Mouse (Mus musculus) midbrain, embryonic 15.5 days (tissue): ENCODE results near the gene 1700030J22Rik. TPM values are rescaled to one million over a fixed set of nuclear protein-coding genes. Genes with fewer than 3 reads are reported as not detected.

Source experiments
- ATAC-seq: fragments of 200-750 bp; cut with Nextera tagmentation; replicated peaks from 2 replicates; pipeline ENCODE4 v1.8.0; 2017; ENCODE audit warnings: moderate TSS enrichment
- H3K27ac ChIP-seq: fragments of 300-500 bp; sonication (generic); 2 replicates; pipeline ENCODE4 v1.5.1; 2015; ENCODE audit warnings: mild to moderate bottlenecking, inconsistent platforms
- H3K27me3 ChIP-seq: fragments of 300-500 bp; sonication (generic); replicated peaks from 2 replicates; pipeline ENCODE4 v1.6.1; 2015; ENCODE audit warnings: inconsistent platforms
- H3K36me3 ChIP-seq: fragments of 300-500 bp; sonication (generic); replicated peaks from 2 replicates; pipeline ENCODE4 v1.6.1; 2015; ENCODE audit warnings: inconsistent platforms
- H3K4me1 ChIP-seq: fragments of 300-500 bp; sonication (generic); 2 replicates; pipeline ENCODE4 v1.6.1; 2015; ENCODE audit warnings: inconsistent platforms
- H3K4me2 ChIP-seq: fragments of 300-500 bp; sonication (generic); 2 replicates; pipeline ENCODE4 v1.6.1; 2015; ENCODE audit warnings: inconsistent platforms, mild to moderate bottlenecking, moderate library complexity
- H3K4me3 ChIP-seq: fragments of 300-500 bp; sonication (generic); 2 replicates; pipeline ENCODE4 v1.5.1; 2015; ENCODE audit warnings: mild to moderate bottlenecking, inconsistent platforms
- H3K9ac ChIP-seq: fragments of 300-500 bp; sonication (generic); 2 replicates; pipeline ENCODE4 v1.6.1; 2015; ENCODE audit warnings: mild to moderate bottlenecking, inconsistent platforms
- H3K9me3 ChIP-seq: fragments of 300-500 bp; sonication (generic); 2 replicates; pipeline ENCODE4 v1.6.1; 2016; ENCODE audit warnings: inconsistent platforms
- WGBS: fragments of 180-500 bp; shearing (Covaris S2); methylation state at CpG from one replicate; pipeline ENCODE4 v1.1.7; 2015; ENCODE audit warnings: mixed read lengths; 5-methylcytosine and 5-hydroxymethylcytosine counted together
- polyA plus RNA-seq: library from polyadenylated mRNA; unstranded; fragments of >200 nt; fragmentation: Nextera tagmentation; extraction: Ambion mirVana; gene quantifications from 2 replicates; pipeline ENCODE4 v1.2.1, GENCODE M21; 2015

The 1700030J22Rik gene
- polyA plus RNA-seq, 1 experiment from 2014 or later, result 8.8 TPM

DNA sequence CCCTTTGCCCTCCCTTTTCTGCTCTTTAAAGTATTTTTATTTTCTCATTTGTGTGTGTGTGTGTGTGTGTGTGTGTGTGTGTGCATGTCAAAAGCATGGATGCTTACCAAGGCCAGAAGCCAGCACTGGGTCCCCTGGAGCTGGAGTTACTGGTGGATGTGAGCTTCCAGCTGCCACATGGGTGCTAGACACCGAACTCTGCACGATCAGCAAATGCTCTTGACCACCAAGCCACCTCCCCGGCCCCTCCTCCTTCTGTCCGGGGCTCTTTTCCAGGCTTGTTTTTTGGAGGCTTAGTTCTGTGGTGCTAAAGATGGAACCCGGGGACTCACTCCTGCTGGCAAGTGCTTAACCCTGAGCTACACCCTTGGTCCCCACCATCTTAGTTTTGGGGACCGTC, 31.9 kb downstream of the 1700030J22Rik start:
- no peak overlapping the region for H3K27ac ChIP-seq
- H3K36me3 ChIP-seq, result no peaks in the 10 kb centered on the region
- no peak overlapping the region for H3K4me2 ChIP-seq
- no peak overlapping the region for H3K9ac ChIP-seq
- no peak for ATAC-seq
- no peaks in the 10 kb centered on the region for H3K9me3 ChIP-seq
- 88% methylated on average over 6 of the region's 6 CpGs for WGBS
- no peak overlapping the region for H3K4me3 ChIP-seq
- H3K4me1 ChIP-seq, result peaks cover 25% of the 10 kb centered on the region
- H3K27me3 ChIP-seq, result no peaks in the 10 kb centered on the region

DNA sequence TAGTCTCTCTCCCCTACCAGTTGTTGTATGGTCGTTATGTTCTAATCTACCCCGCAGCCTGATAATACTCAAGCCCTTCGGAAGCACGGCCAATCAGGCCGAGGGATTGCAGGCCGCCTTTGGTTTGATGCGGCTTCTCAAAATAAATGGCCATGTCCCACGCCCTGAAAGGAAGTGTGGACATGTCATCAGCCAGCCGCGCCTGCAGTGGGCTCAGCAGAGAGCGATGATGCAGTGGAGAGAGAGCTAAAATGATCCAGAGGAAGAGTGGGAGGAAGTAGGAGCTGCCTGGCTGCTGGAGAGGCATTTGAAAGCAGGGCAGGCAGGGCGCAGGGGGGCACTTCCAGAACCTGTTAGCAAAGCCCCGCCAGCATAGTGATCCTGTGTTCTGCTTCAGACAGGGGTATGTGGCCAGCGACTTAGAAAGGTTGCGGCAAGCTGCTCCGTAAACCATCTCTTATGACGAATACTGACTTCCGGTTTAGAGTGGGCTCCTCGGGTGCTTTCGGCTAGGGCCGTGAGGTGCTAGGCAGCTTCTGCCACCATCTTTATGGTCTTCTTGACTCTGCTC, 32.4 kb downstream of the 1700030J22Rik start:
- no peak overlapping the region for H3K9ac ChIP-seq
- H3K27me3 ChIP-seq, result no peaks in the 10 kb centered on the region
- ATAC-seq, result no peak
- H3K4me1 ChIP-seq, result peaks cover 25% of the 10 kb centered on the region
- no peaks in the 10 kb centered on the region for H3K36me3 ChIP-seq
- H3K4me2 ChIP-seq, result no peak overlapping the region
- H3K4me3 ChIP-seq, result no peak overlapping the region
- H3K9me3 ChIP-seq, result no peaks in the 10 kb centered on the region
- no peak overlapping the region for H3K27ac ChIP-seq
- 86% methylated on average over 21 of the region's 21 CpGs for WGBS

DNA sequence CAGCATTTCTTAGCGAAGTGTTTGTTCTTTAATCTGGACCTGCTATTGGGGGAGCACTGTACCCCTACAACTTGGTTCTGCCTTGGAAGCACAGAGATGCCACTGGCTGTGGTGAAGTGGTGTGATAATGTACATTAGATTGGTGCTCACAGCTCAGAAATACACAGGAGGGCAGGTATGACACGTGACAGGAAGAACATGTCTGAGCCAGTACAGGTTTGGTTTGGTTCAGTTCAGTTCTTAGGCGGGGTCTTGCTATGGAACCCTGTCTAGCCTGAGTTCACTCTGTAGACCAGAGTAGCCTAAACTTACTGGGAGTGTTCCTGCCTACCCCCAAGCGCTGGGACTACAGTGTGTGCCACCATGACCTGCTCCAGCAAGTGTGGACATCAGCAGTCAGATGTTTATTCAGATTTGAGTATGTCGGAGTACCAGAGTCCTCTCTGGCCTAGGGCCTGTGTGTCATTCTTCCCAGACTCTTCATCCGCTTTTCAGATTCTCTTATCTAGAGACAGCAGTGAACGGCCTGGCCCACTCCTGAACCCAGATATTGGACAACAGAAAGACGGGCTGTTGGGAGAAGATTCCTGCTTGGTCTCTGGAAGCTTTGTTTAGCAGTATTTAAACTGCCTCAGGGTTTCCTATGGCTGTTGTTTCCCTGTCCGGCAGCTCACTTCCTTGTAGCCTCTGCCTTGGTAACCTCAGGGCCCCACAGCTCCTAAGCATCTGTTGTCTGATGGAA, 33.4 kb downstream of the 1700030J22Rik start:
- Histone ChIP-seq H3K36me3 (no peaks in the 10 kb centered on the region), H3K9ac (peak overlapping the region; percentile 80), H3K27ac (no peak overlapping the region), H3K9me3 (no peaks in the 10 kb centered on the region), H3K4me3 (no peak overlapping the region), H3K27me3 (no peaks in the 10 kb centered on the region), H3K4me1 (peaks cover 25% of the 10 kb centered on the region), H3K4me2 (0 out of 2 replicates have a peak overlapping the region, but pooled peaks have one; percentile 81)
- WGBS, result 92% methylated on average over 9 of the region's 9 CpGs
- no peak for ATAC-seq

DNA sequence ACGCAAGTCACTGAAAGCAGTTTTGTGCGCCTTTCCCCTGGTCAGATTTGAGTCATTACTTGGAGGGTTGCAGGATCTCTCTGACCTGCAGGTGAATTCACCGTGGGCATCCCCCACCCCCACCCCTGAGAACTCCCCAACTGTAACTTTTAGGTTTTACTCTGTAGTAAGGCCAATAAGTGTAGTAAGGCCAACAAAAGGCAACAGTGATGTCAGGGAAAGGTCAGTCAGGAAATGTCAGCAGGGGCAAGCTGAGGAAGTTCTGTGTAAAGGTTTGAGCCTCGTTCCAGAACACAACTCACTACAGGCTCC, 34.4 kb downstream of the 1700030J22Rik start:
- Histone ChIP-seq H3K4me1 (peaks cover 25% of the 10 kb centered on the region), H3K27me3 (no peaks in the 10 kb centered on the region), H3K9ac (peak overlapping the region; percentile 80), H3K36me3 (no peaks in the 10 kb centered on the region), H3K4me2 (peak overlapping the region; percentile 81), H3K27ac (no peak overlapping the region), H3K9me3 (no peaks in the 10 kb centered on the region), H3K4me3 (peak overlapping the region; percentile 75)
- WGBS, result 16% methylated on average over 4 of the region's 4 CpGs
- no peak for ATAC-seq

DNA sequence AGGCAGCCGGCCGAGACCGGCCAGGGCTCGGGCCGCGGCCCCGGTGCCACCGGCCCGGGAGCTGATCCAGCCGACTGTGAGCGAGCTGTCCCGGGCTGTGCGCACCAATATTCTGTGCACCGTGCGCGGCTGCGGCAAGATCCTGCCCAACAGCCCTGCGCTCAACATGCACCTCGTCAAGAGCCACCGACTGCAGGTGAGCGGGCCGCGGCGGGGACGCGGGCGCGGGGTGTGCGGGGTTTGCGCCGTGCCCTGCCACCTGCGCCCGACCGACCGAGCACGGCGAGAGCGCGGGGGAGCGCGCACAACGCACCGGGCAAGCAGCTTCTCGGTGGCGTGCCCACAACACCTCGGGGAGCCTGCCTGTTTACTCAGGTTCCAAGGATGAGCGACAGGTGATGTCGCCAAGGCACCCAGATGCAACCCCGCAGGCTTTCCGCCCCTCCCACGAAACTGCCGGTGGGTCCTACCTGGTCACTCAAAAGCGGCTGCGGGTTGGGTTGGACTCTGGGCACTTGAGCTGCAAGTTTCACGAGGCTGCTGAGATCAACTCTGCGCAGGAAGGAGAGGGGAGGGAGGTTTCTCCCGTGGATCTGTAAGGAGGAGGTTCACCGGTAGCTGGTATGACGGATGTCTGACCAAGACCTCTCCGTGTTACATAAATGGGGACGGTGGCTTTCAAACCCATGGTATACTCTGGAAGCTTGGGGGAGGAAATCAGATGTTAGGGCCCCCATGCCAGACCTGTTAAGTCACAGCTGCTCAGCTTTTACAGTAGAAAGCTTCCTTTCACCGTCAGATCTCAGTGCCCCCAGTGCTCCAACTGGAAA, 35.0 kb downstream of the 1700030J22Rik start:
- peak; percentile 82 for ATAC-seq
- under 1% methylated on average over 62 of the region's 62 CpGs for WGBS

DNA sequence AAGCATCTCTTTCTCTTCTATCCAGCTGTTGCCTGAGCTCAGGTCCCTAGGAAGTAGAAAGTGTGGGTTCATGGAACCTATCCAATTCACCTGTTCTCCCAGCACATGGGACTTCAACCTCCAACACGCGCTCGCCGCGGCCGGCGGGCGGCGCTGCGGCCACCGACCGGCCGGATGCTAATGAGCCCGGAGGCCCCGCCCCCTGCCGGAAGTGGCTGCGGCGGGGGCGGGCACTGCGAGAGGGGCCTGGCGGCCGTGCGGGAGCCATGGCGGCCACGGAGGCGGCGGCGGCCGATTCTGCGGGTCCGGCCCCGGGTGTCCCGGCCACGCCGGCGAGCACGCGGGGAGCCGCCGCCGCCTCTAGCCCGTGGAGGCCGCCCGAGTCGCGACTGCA, 35.6 kb downstream of the 1700030J22Rik start, which contains the start of gene Atmin:
Gene Atmin (plus strand): TSS at position 233 of the 394 bp plus-strand sequence.
- peak within 1 kb of the TSS; percentile 75 for H3K4me3 ChIP-seq
- peak within 1 kb of the TSS; percentile 81 for H3K4me2 ChIP-seq
- peak within 1 kb of the TSS; percentile 80 for H3K9ac ChIP-seq
- WGBS, result under 1% methylated on average over 38 of the region's 46 CpGs
- H3K4me1 ChIP-seq, result peaks cover 25% of the 10 kb centered on the region
- peak; percentile 91 for ATAC-seq
- no peaks in the 10 kb centered on the region for H3K27me3 ChIP-seq
- no peaks in the 10 kb centered on the region for H3K9me3 ChIP-seq
- peak within 1 kb of the TSS; percentile 74 for H3K27ac ChIP-seq
- no peaks in the 10 kb centered on the region for H3K36me3 ChIP-seq

More for the DNA sequence above, 35.0 kb downstream of the 1700030J22Rik start:
- Histone ChIP-seq H3K4me1 (peaks cover 25% of the 10 kb centered on the region), H3K9me3 (no peaks in the 10 kb centered on the region), H3K9ac (peak overlapping the region; percentile 80), H3K36me3 (no peaks in the 10 kb centered on the region), H3K4me2 (peak overlapping the region; percentile 81), H3K4me3 (peak overlapping the region; percentile 75), H3K27me3 (no peaks in the 10 kb centered on the region), H3K27ac (peak overlapping the region; percentile 74)

DNA sequence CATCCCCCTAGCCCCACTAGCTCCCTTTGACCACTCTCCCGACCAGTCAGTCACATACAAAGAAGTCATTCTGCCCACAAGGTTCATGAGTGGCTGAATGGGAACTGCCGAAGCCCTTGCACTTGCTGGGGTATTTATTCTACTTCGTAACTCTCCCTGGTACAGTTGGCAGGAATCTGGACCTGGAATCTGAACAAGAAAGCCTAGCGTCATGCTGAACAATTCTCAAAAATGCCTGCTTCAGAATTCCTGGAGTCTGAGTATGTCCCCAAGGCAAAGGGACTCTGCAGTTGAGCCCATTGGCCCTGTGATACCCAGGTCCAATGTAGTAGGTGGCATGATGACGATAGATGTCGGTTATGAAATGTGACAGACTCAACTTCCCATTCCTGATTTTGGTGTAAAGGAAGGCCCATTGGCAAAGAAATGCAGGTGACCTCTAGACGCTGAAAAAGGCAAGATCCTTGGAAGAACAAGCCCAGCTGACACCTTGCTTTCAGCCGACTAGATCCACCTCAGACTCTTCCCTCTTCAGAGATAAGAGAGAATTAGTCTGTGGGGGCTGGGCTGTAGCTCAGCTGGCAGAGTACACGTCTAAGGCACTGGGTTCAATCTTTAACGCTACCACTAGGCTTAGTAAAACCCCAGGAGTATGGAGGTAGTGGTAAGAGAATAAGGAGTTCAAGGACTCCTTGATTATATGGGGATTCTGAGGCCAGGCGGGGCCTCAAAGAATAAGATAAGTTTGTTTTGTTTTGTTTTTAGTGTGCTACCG, 36.3 kb downstream of the 1700030J22Rik start:
- Histone ChIP-seq H3K4me1 (peaks cover 25% of the 10 kb centered on the region), H3K4me2 (peak overlapping the region; percentile 81; the same call in 1 of the 2 replicates), H3K9me3 (no peaks in the 10 kb centered on the region), H3K9ac (no peak overlapping the region), H3K27ac (no peak overlapping the region), H3K36me3 (no peaks in the 10 kb centered on the region), H3K4me3 (no peak overlapping the region), H3K27me3 (no peaks in the 10 kb centered on the region)
- WGBS, result 78% methylated on average over 12 of the region's 12 CpGs
- ATAC-seq, result no peak

DNA sequence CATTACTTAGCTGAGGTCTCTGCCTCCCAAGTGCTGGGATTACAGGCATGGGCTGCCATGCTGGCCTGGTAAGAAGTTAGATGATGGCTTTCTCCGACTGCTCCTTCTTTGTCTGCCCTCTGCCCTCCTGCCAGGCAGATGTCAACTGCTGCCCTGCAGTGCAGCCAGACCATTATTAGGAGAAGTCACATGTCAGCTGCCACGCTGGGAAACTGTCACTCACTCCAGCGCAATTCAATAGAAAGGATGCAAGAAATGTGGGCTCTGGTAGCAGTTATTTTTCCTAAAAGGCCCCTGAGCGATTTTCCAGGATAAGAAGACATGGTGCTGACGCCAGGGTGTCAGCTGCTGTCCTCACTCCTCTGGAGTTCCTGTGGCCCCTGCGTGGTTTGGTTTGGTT, 43.3 kb downstream of the 1700030J22Rik start:
- WGBS, result 37% methylated on average over 6 of the region's 6 CpGs

DNA sequence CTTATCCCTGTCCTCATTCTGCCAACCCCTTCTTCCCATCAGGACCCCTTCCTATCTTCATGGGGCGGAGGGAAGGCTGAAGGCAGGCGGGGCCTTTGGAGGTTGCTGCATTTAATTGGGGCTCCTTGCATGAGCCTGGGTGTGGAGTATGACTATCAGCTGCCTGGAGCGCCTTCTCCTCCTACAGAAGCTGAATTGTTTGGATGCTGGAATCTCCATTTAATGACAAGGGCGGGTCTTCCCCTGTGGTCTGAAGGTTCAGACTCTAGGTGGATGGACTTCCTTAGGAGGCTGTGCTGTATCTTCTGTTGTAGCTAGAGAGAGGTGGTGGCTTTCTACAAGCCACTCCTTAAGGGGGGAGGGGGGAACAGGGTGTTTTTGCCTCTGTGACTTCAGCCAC, 43.8 kb downstream of the 1700030J22Rik start:
- H3K9ac ChIP-seq, result no peak overlapping the region
- no peaks in the 10 kb centered on the region for H3K27me3 ChIP-seq
- ATAC-seq, result no peak
- H3K36me3 ChIP-seq, result no peaks in the 10 kb centered on the region
- 94% methylated on average over 4 of the region's 4 CpGs for WGBS
- H3K4me2 ChIP-seq, result no peak overlapping the region
- H3K4me1 ChIP-seq, result no peaks in the 10 kb centered on the region
- H3K9me3 ChIP-seq, result no peaks in the 10 kb centered on the region
- H3K4me3 ChIP-seq, result no peak overlapping the region
- H3K27ac ChIP-seq, result no peak overlapping the region

More for the DNA sequence above, 43.3 kb downstream of the 1700030J22Rik start:
- no peak for ATAC-seq
- no peaks in the 10 kb centered on the region for H3K27me3 ChIP-seq
- H3K4me3 ChIP-seq, result no peak overlapping the region
- no peaks in the 10 kb centered on the region for H3K9me3 ChIP-seq
- no peak overlapping the region for H3K27ac ChIP-seq
- H3K4me1 ChIP-seq, result no peaks in the 10 kb centered on the region
- H3K4me2 ChIP-seq, result no peak overlapping the region
- no peaks in the 10 kb centered on the region for H3K36me3 ChIP-seq
- no peak overlapping the region for H3K9ac ChIP-seq

DNA sequence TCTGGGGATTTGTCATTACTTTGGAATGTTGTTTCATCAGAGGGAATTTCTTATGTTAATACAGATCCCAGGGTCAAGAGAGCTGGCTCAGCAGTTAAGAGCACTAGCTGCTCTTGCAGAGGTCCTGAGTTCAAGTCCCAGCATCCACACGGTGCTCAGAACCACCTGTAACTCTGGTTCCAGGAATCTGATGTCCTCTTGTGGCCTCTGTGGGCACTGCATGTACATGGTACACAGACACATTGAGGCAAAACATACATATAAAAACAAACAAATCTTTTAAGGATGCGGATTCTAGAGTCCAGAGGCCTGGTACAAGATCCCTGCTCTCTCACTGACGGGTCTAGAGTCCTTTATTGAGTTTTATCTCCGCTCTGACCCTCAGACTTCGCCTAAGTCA, 50.2 kb downstream of the 1700030J22Rik start:
- 89% methylated on average over 5 of the region's 5 CpGs for WGBS
- ATAC-seq, result no peak

DNA sequence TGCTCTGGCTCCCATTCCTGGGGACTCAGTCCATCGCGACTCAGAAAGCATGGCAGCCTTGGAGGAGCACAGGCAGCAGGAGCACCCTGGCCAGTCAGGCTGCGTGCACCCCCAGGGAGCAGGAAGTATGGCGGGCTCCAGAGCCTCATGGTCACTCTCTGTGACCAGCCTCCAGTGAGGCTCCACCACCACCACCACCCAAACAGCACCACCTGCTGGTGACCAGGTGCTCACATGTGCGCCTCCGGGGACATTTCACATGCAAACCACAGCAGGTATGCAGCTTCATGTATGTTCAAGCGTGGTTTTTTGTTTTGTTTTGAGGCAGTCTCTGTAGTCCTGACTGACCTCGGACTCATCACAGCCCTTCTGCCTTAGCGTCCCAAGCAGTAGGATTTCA, 50.9 kb downstream of the 1700030J22Rik start:
- no peaks in the 10 kb centered on the region for H3K9me3 ChIP-seq
- H3K27ac ChIP-seq, result no peak overlapping the region
- no peak overlapping the region for H3K4me3 ChIP-seq
- no peaks in the 10 kb centered on the region for H3K4me1 ChIP-seq
- H3K36me3 ChIP-seq, result no peaks in the 10 kb centered on the region
- no peak overlapping the region for H3K9ac ChIP-seq
- H3K4me2 ChIP-seq, result no peak overlapping the region
- 87% methylated on average over 9 of the region's 9 CpGs for WGBS
- H3K27me3 ChIP-seq, result no peaks in the 10 kb centered on the region
- ATAC-seq, result no peak

More for the DNA sequence above, 50.2 kb downstream of the 1700030J22Rik start:
- H3K27ac ChIP-seq, result no peak overlapping the region
- H3K9me3 ChIP-seq, result no peaks in the 10 kb centered on the region
- no peak overlapping the region for H3K9ac ChIP-seq
- H3K4me3 ChIP-seq, result no peak overlapping the region
- H3K4me2 ChIP-seq, result no peak overlapping the region
- H3K27me3 ChIP-seq, result no peaks in the 10 kb centered on the region
- H3K4me1 ChIP-seq, result no peaks in the 10 kb centered on the region
- no peaks in the 10 kb centered on the region for H3K36me3 ChIP-seq

DNA sequence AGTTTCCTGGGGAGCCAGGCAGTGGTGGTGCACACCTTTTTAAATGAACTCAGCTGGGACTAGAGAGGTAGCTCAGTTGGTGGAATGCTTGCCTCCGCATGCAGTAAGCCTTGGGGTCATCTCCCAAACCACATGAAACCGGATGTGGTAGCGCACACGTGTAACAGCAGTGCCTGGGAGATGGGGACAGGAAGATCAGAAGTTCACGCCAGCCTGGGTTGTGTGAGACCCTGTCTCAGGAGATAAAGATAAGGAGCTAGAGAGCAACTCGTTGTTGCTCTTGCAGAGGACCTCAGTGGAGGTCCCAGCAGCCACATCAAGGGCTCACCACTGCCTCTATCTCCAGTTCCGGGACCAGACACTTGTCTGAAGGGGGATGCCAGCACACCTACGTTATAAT, 55.2 kb downstream of the 1700030J22Rik start:
- Histone ChIP-seq H3K9ac (no peak overlapping the region), H3K4me1 (peaks cover 15% of the 10 kb centered on the region), H3K36me3 (no peaks in the 10 kb centered on the region), H3K4me3 (no peak overlapping the region), H3K27ac (no peak overlapping the region), H3K27me3 (no peaks in the 10 kb centered on the region), H3K4me2 (no peak overlapping the region), H3K9me3 (no peaks in the 10 kb centered on the region)
- 97% methylated on average over 8 of the region's 8 CpGs for WGBS
- ATAC-seq, result no peak
